Mouse (Mus musculus) CH12.LX (cell line): ENCODE data around the gene Steap4. TPM values are rescaled to one million over a fixed set of nuclear protein-coding genes. Genes with fewer than 3 reads are reported as not detected.

Experiments used
- DNase-seq: peaks from one replicate; pipeline ENCODE4 v3.0.0-alpha.2; 2013; ENCODE audit errors: extremely low read depth
- H3K27ac ChIP-seq: 2 replicates; pipeline ENCODE4 v1.5.1; 2012; ENCODE audit warnings: low read depth, mild to moderate bottlenecking, control low read depth, moderate library complexity; ENCODE audit not compliant: insufficient read depth
- H3K27me3 ChIP-seq: replicated peaks from 2 replicates; pipeline ENCODE3; 2012; ENCODE audit warnings: inconsistent platforms
- H3K36me3 ChIP-seq, 2 experiments: replicated peaks in 1 of 2; 2 replicates each; pipeline versions ENCODE3 to v1.6.1; 2012; ENCODE audit warnings: inconsistent platforms in 1 of 2, low read length in 1 of 2, mild to moderate bottlenecking in 1 of 2, mixed read lengths in 1 of 2, moderate library complexity in 1 of 2; ENCODE audit not compliant: control insufficient read depth in 1 of 2, insufficient read depth in 1 of 2
- H3K4me1 ChIP-seq, 2 experiments: 2 replicates each; pipeline ENCODE4 v1.6.1; 2012; ENCODE audit warnings: inconsistent platforms in 1 of 2, moderate library complexity in 1 of 2; ENCODE audit not compliant: insufficient read depth in 2 of 2, control insufficient read depth in 1 of 2
- H3K4me2 ChIP-seq: 2 replicates; pipeline ENCODE4 v1.6.1; 2012; ENCODE audit warnings: low read depth, mild to moderate bottlenecking, control low read depth; ENCODE audit not compliant: poor library complexity, insufficient read depth, severe bottlenecking
- H3K4me3 ChIP-seq, 3 experiments: fragments of 150-350 bp in 1 of 3; sonication (generic) in 1 of 3; replicated peaks in 1 of 3; 2 replicates each; pipeline versions ENCODE3 to v1.5.1; 2011 to 2012; ENCODE audit warnings: low read depth in 2 of 3, low read length in 2 of 3, mild to moderate bottlenecking in 2 of 3, moderate library complexity in 2 of 3, control low read depth in 1 of 3, improper control_type of control experiment in 1 of 3, inconsistent platforms in 1 of 3, mixed read lengths in 1 of 3; ENCODE audit not compliant: poor library complexity in 1 of 3
- H3K79me2 ChIP-seq: replicated peaks from 2 replicates; pipeline ENCODE4 v1.6.1; 2012; ENCODE audit warnings: mild to moderate bottlenecking, moderate library complexity; ENCODE audit not compliant: control insufficient read depth, poor library complexity, insufficient read depth, severe bottlenecking; ENCODE audit errors: extremely low read depth
- H3K9ac ChIP-seq: 2 replicates; pipeline ENCODE4 v1.6.1; 2012; ENCODE audit warnings: low read depth, mild to moderate bottlenecking, control low read depth, moderate library complexity; ENCODE audit not compliant: insufficient read depth
- H3K9me3 ChIP-seq: replicated peaks from 2 replicates; pipeline ENCODE3; 2012; ENCODE audit warnings: low read length, inconsistent platforms, mixed read lengths
- BHLHE40 ChIP-seq: IDR thresholded peaks from 2 replicates; pipeline ENCODE4 v1.6.1; 2011; ENCODE audit warnings: mild to moderate bottlenecking, low read depth, low read length, improper control_type of control experiment
- EP300 ChIP-seq: IDR thresholded peaks from 2 replicates; pipeline ENCODE4 v1.6.1; 2011; ENCODE audit warnings: low read length, improper control_type of control experiment
- GABPA ChIP-seq: IDR thresholded peaks from 2 replicates; pipeline ENCODE4 v1.6.1; 2012; ENCODE audit warnings: low read depth, low read length, improper control_type of control experiment, inconsistent platforms; ENCODE audit not compliant: insufficient replicate concordance
- KAT2A ChIP-seq: IDR thresholded peaks from 2 replicates; pipeline ENCODE4 v1.6.1; 2012; ENCODE audit warnings: low read length, improper control_type of control experiment, inconsistent platforms; ENCODE audit not compliant: insufficient replicate concordance
- MAZ ChIP-seq: IDR thresholded peaks from 2 replicates; pipeline ENCODE4 v1.6.1; 2012; ENCODE audit warnings: low read depth, mild to moderate bottlenecking, inconsistent platforms, low read length, improper control_type of control experiment, moderate library complexity
- MEF2A ChIP-seq: IDR thresholded peaks from 2 replicates; pipeline ENCODE4 v1.6.1; 2014; ENCODE audit warnings: low read depth, mild to moderate bottlenecking, inconsistent platforms, low read length, improper control_type of control experiment, borderline replicate concordance
- MYC ChIP-seq: IDR thresholded peaks from 2 replicates; pipeline ENCODE4 v1.6.1; 2011; ENCODE audit warnings: low read depth, mild to moderate bottlenecking, improper control_type of control experiment, low read length
- NRF1 ChIP-seq: IDR thresholded peaks from 2 replicates; pipeline ENCODE4 v1.6.1; 2014; ENCODE audit warnings: low read depth, mild to moderate bottlenecking, inconsistent platforms, low read length, improper control_type of control experiment, moderate library complexity
- POLR2A ChIP-seq: IDR thresholded peaks from 2 replicates; pipeline ENCODE4 v1.6.1; 2011; ENCODE audit warnings: low read depth, mild to moderate bottlenecking, improper control_type of control experiment, low read length
- RCOR1 ChIP-seq: conservative IDR thresholded peaks from 2 replicates; pipeline ENCODE4 v1.6.1; 2012; ENCODE audit warnings: low read depth, mild to moderate bottlenecking, inconsistent platforms, low read length, improper control_type of control experiment
- TBP ChIP-seq: conservative IDR thresholded peaks from 2 replicates; pipeline ENCODE4 v1.6.1; 2011; ENCODE audit warnings: low read depth, low read length, improper control_type of control experiment
- UBTF ChIP-seq: IDR thresholded peaks from 2 replicates; pipeline ENCODE4 v1.6.1; 2012; ENCODE audit warnings: low read depth, mild to moderate bottlenecking, inconsistent platforms, low read length, improper control_type of control experiment, moderate library complexity
- USF1 ChIP-seq: IDR thresholded peaks from 2 replicates; pipeline ENCODE4 v1.6.1; 2014; ENCODE audit warnings: low read depth, mild to moderate bottlenecking, inconsistent platforms, low read length, improper control_type of control experiment
- ZMIZ1 ChIP-seq: IDR thresholded peaks from 2 replicates; pipeline ENCODE4 v1.6.1; 2012; ENCODE audit warnings: low read depth, mild to moderate bottlenecking, inconsistent platforms, low read length, improper control_type of control experiment
- ZNF384 ChIP-seq: IDR thresholded peaks from 2 replicates; pipeline ENCODE4 v1.6.1; 2012; ENCODE audit warnings: low read depth, low read length, improper control_type of control experiment, inconsistent platforms
- dilution Hi-C: fragments of 300-500 bp; cut with MboI; formaldehyde crosslinking; loops from 2 replicates; pipeline ENCODE4 v1.14.3; 2020; ENCODE audit warnings: low sequenced_read_pairs; ENCODE audit not compliant: extremely low pct_unique_long_range_greater_than_20kb, extremely low pct_ligation_motif_present
- in situ Hi-C: fragments of 300-500 bp; cut with MboI; formaldehyde crosslinking; loops from 3 replicates; pipeline ENCODE4 v1.14.3; 2019; ENCODE audit warnings: low sequenced_read_pairs, low pct_ligation_motif_present, low pct_unique_long_range_greater_than_20kb, mixed read lengths
- polyA plus RNA-seq: library from polyadenylated mRNA; unstranded; fragments of >175 nt; gene quantifications from 2 replicates; pipeline ENCODE4 v1.2.1, GENCODE M21; 2012; ENCODE audit warnings: low read depth; ENCODE audit not compliant: insufficient read length
- total RNA-seq, 2 experiments: library from RNA; depleted of rRNA; stranded (reverse); fragments of 300-350 nt in 1 of 2; fragments of >200 nt in 1 of 2; gene quantifications; 2 replicates each; pipeline ENCODE4 v1.2.3; 2012 to 2014

Steap4 gene
- total and polyA plus RNA-seq, 3 experiments, result 0.08 TPM; not detected in 2

DNA sequence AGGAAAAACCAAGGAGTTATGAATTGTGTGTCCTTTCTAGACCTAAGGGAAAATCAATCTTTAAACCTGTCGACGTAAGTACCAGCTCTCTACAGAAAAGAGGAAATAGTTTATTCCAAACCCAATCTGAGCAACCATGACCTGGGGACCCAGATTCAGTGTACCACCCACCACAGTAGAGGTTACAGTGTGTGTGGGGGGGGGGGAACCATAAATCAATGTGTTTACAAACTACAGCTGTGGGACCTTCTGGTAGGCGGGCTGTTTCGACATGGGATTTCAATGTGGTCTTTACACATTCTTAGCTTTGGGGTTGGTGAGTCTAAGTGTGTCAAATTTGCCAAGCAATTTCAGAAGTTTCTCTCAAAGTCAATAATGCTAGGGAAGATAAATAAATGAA is 2.2 kb upstream of the Steap4 start:
- H3K9me3 ChIP-seq, result no peaks in the 10 kb centered on the region
- in situ Hi-C loops, result no loop called here
- no peaks in the 10 kb centered on the region for H3K79me2 ChIP-seq
- H3K27me3 ChIP-seq, result no peaks in the 10 kb centered on the region
- no peak overlapping the region for H3K4me2 ChIP-seq
- no peak overlapping the region for H3K4me3 ChIP-seq
- no peak overlapping the region for H3K27ac ChIP-seq
- TF ChIP-seq MAZ (no peak), BHLHE40 (no peak), USF1 (no peak), RCOR1 (no peak), MEF2A (no peak), ZMIZ1 (no peak), KAT2A (no peak), MYC (no peak), ZNF384 (no peak), NRF1 (no peak), UBTF (no peak), TBP (no peak), EP300 (no peak)
- TF ChIP-seq, all 38 proteins: peak for 0
- Histone ChIP-seq H3K4me1 (peaks cover 0 to 10% of the 10 kb centered on the region in 2 experiments; a peak in 3 of 4 replicates), H3K36me3 (no peaks in the 10 kb centered on the region), H3K9ac (no peak overlapping the region)
- DNase-seq, result no peak
- dilution Hi-C loops, result no loop called here

DNA sequence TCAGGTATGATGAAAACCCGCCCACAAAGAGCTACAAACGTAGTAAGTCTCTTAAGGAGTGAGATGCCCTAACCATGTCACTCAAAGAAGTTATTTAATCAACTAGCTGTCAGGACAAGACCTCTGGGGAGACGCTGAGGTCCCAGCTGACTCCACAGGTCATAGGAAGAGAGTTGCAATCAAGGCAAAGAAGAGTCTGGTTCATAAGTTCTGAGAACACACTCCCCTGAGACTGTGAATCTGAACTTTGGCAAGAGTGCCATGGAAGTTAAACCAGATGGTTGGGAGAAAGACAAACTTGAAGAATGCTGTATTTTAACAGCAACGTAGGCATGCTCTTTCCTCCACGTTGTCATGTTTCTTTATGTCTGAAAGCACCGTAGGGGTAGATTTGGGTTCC is 971 bp upstream of the Steap4 start:
- Histone ChIP-seq H3K79me2 (no peaks in the 10 kb centered on the region), H3K9me3 (no peaks in the 10 kb centered on the region), H3K4me3 (no peak overlapping the region), H3K27me3 (no peaks in the 10 kb centered on the region), H3K4me1 (peaks cover 0 to 10% of the 10 kb centered on the region in 2 experiments; a peak in 3 of 4 replicates), H3K4me2 (no peak overlapping the region), H3K27ac (no peak overlapping the region), H3K9ac (no peak overlapping the region), H3K36me3 (no peaks in the 10 kb centered on the region)
- dilution Hi-C loops, result no loop called here
- TF ChIP-seq ZNF384, result no peak
- no peak for TF ChIP-seq POLR2A
- no peak for TF ChIP-seq GABPA
- TF ChIP-seq ZMIZ1, result no peak
- in situ Hi-C loops, result no loop called here
- no peak for DNase-seq
